Mouse (Mus musculus) cerebellum, postnatal 14 days (tissue): Measurements from ENCODE around the gene AC134908.4.
"Not testable (repeated sequence)": the region's sequence is repeated elsewhere in the genome, so short reads cannot be mapped to it uniquely, and the experiment has no call there.

Experiments used
- DNase-seq, 2 experiments: peaks; one replicate each; pipeline ENCODE4 v3.0.0; 2021; ENCODE audit warnings: mixed read lengths in 2 of 2

Gene AC134908.4

GRCm38 (mm10) chr17:25762591-25762990, 32.9 kb downstream of the AC134908.4 start:
- no peak for DNase-seq

GRCm38 (mm10) chr17:25761561-25761970, 33.9 kb downstream of the AC134908.4 start:
- no peak for DNase-seq

GRCm38 (mm10) chr17:25760148-25760547, 35.3 kb downstream of the AC134908.4 start:
- DNase-seq, result no peak

- DNase-seq, result no peak
Observed at GRCm38 (mm10) chr17:25757691-25758090, 37.8 kb downstream of the AC134908.4 start.

- no peak for DNase-seq
Observed at GRCm38 (mm10) chr17:25756378-25757242, 38.8 kb downstream of the AC134908.4 start.

GRCm38 (mm10) chr17:25755627-25756377, 39.7 kb downstream of the AC134908.4 start:
- DNase-seq, result no peak

- DNase-seq, result no peak
Observed at GRCm38 (mm10) chr17:25755086-25755485, 40.4 kb downstream of the AC134908.4 start.

- no peak for DNase-seq
Observed at GRCm38 (mm10) chr17:25754241-25754640, 41.2 kb downstream of the AC134908.4 start, which contains the start of gene Msln. Gene Msln (minus strand): TSS chr17:25754378.

GRCm38 (mm10) chr17:25751446-25751845, 44.0 kb downstream of the AC134908.4 start:
- peak; percentile 50 to 79 for DNase-seq

- no peak for DNase-seq
Observed at GRCm38 (mm10) chr17:25749314-25749713, 46.1 kb downstream of the AC134908.4 start.

GRCm38 (mm10) chr17:25748238-25748637, 47.2 kb downstream of the AC134908.4 start:
- DNase-seq, result no peak

- DNase-seq, result no peak
Observed at GRCm38 (mm10) chr17:25744311-25744710, 51.1 kb downstream of the AC134908.4 start.

GRCm38 (mm10) chr17:25743831-25744230, 51.6 kb downstream of the AC134908.4 start:
- DNase-seq, result peak in 1 of 2 experiments; percentile 32

GRCm38 (mm10) chr17:25741471-25741870, 54.0 kb downstream of the AC134908.4 start:
- not testable (repeated sequence) for DNase-seq
